Mouse (Mus musculus) ES-E14 (cell line): ENCODE measurements around the gene Spata1.

Experiments used
- CHD2 ChIP-seq: IDR thresholded peaks from 2 replicates; pipeline ENCODE4 v1.6.1; 2014; ENCODE audit warnings: mild to moderate bottlenecking, low read depth, low read length, inconsistent platforms
- HCFC1 ChIP-seq: IDR thresholded peaks from 2 replicates; pipeline ENCODE4 v1.6.1; 2012; ENCODE audit warnings: low read length, inconsistent platforms, borderline replicate concordance; ENCODE audit not compliant: insufficient read depth

DNA sequence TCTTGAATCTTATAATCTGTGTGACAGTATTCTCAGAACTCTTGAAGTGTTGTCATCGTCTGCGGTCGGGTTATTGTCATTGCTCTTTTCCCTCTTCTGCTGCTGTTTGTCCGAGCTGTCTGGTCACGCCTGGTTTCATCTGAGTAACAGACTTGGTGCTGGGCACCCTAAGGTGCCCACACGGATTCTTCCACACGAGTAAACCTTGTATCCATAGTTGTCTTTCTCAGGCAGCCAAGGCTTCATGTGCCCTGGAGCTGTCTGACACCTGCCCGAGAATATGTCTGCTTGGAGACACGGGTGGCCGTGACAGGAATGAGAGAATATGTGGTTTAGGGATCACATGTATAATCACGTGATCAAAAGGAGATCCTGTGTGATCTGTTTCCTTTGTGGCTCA, 64.0 kb downstream of the Spata1 start:
- TF ChIP-seq CHD2 (no peak), HCFC1 (no peak)
